Mouse (Mus musculus): ENCODE measurements around the gene Lmf1.
A peak's percentile ranks its signal among the peaks of the same experiment; 100 is the strongest.

Gene Lmf1

DNA sequence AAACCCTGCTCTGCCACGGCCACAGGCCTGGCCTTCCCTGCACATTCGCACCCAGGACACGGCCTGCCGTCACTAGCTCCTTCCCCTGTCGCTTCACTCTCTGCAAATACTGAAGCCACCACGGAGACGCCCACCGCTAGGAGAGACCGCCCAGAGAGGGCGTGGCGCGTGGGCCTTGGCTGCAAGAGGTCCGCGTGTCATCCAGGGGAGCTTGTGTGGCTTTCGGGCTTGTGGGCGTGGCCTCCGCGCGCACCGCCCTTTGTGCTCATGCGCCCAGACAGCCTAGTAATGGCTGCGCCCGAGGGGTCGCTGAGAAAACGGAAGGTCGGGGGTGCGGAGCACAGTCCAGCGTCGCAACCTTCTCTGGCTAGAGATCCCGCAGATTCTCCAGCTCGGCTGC is at the start of gene Lmf1:
Lmf1 (plus strand) TSS at position 166 of the 400 bp plus-strand sequence.
- DNase-seq (ENCODE audit: low spot score): peak; percentile 96

- no peak for DNase-seq (ENCODE audit: low spot score)
Observed at GRCm38 (mm10) chr17:25530357-25531022, 48.4 kb upstream of the Lmf1 start.

DNA sequence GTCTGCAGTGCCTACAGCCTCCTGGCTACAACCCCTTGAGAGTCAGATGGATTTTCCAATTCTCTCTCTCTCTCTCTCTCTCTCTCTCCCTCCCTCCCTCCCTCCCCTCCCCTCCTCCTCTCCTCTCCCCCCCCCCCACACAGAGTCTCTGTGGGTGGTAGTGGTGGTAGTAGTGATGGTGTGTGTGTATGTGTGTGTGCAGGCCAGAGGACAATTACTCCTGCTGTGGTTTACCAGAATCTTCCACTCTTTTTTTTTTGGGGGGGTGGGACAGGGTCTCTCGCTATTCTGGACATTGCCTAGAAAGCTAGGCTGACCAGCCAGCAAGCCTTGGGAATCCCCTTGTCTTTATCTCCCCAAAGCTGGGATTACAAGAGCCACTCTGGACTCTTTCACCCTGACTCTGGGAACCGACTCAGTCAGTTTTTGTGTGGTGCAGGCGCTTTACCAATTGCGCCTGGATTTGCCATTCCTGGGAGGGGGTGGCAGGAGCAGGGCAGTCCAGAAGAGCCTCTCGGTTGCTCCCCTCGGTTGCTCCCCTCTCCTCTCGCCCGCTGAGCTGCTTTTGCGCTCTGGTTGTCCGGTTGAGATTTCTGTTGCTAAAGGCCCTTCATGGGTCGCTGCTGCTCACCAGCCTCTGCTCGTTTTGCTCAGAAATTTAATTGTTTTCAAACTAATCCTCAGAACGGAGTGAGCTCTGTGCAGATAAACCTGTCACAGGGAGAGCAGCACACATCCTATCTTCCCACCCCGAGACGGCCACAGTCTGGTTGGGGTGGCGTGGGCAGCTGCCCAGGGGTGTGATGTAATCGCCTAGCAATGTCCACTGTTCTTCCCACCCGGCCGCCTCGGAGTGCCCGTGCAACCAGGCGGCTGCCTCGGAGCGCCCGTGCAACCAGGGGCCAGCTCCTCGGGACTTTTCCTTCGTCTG is 39.7 kb upstream of the Lmf1 start:
- DNase-seq (ENCODE audit: low spot score): no peak

- DNase-seq (ENCODE audit: low spot score): no peak
Observed at GRCm38 (mm10) chr17:25540731-25541130, 38.2 kb upstream of the Lmf1 start.

DNA sequence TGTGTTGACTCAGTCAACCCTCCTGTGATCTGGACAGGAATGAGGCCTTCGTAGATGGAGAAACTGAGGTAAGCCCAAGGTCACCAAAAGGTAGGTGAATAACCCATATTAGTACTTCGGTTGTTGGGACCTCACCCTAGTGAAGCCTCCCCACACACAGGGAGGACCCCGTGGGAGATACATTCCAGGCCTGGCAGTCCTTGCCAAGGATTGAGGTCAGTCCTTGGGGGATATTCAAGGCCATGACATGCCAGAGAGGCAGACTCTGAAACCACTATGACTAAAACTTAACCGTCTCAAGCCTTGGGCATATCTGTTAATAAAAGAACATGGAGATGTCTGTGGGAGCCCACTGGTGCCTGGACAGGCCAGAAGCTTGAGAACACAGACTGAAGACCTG is 37.1 kb upstream of the Lmf1 start:
- no peak for DNase-seq (ENCODE audit: low spot score)

DNA sequence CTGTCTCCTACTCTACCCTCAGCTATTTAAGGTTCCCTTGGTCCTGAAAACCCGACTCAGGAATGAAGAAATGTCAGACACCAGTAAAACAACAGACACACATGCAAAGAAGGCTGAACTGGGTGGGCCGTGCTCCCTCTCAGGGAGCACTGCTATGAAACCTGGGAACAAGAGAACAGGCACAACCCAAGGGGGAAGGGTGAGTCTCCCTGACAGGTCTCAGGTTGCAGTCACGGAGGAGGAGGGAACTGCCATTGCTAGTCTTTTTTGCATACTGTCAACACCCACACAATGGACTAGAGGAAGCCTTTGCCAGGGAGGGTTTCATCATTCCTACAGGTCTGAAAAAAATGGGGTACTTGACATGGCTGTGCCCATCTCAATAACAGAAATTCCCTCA is 31.9 kb upstream of the Lmf1 start:
- no peak for DNase-seq (ENCODE audit: low spot score)

DNA sequence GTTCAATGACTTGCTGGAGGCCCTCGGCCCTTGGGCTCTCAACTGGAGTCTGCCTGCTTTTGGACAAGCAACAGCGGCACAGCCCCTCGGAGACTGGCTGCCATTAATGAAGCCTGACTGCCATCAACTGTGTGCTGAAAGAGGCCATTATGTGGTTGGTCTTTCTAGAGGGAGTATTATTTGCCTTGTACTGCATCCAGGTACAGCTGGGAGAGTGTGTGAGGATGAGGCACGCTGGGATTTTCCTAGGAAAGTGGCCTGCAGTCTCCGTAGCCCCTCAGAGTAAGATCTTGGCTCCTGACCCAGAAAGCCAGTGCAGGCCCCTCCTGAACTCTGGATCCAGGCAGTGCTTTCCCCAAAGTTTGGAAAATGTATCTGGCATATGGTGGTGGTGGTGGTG is 28.9 kb upstream of the Lmf1 start:
- no peak for DNase-seq (ENCODE audit: low spot score)

- DNase-seq (ENCODE audit: low spot score): no peak
Observed at GRCm38 (mm10) chr17:25551313-25551712, 27.6 kb upstream of the Lmf1 start.

DNA sequence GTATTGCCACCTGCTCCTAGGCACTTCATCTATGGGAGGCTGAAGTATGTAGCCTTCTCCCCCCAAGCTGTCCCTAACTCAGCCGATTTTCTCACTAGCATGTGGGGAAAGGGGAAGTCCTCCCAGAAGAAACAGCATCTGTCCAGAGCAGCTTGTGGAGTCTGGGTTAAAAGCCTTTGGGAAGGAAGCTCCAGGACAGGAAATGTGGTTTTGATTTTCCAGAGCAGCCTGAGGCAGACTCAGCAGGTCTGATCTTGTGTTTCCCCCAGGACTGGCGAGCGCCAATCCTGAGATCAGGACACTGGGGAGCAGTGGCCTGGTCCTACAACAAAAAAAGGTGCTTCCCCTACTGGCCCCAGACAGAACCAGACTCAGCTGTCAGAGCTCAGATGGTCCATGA is 23.7 kb upstream of the Lmf1 start:
- DNase-seq (ENCODE audit: low spot score): peak; percentile 42

- DNase-seq (ENCODE audit: low spot score): no peak
Observed at GRCm38 (mm10) chr17:25555666-25556629, 22.9 kb upstream of the Lmf1 start.

GRCm38 (mm10) chr17:25556630-25557354 is 22.1 kb upstream of the Lmf1 start:
- no peak for DNase-seq (ENCODE audit: low spot score)

GRCm38 (mm10) chr17:25559634-25560033 is 19.3 kb upstream of the Lmf1 start:
- no peak for DNase-seq (ENCODE audit: low spot score)

- DNase-seq (ENCODE audit: low spot score): no peak
Observed at GRCm38 (mm10) chr17:25560554-25561222, 18.2 kb upstream of the Lmf1 start.

- DNase-seq (ENCODE audit: low spot score): no peak
Observed at GRCm38 (mm10) chr17:25561223-25562028, 17.5 kb upstream of the Lmf1 start.

GRCm38 (mm10) chr17:25564481-25564880 is 14.4 kb upstream of the Lmf1 start:
- no peak for DNase-seq (ENCODE audit: low spot score)

DNA sequence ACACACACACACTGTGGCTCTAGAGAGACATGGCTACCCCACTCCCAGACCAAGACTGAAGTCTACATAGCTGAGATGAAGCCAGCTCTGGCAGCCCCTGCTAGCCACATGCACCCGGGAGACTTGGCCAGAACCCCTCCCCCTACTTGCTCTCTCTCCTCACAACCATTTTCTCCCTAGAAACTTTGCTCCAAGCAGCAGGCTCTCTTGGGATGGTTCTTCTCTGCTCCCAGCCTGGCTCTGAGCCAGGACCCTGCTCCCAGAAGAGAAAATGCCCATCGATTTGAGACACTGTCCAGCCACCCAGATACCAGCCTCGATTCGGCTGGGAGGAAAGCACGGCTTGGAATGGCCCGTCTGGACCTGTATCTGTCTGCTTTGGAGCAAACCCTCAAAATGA is 13.6 kb upstream of the Lmf1 start:
- DNase-seq (ENCODE audit: low spot score): no peak

GRCm38 (mm10) chr17:25565860-25566600 is 12.9 kb upstream of the Lmf1 start:
- no peak for DNase-seq (ENCODE audit: low spot score)

DNA sequence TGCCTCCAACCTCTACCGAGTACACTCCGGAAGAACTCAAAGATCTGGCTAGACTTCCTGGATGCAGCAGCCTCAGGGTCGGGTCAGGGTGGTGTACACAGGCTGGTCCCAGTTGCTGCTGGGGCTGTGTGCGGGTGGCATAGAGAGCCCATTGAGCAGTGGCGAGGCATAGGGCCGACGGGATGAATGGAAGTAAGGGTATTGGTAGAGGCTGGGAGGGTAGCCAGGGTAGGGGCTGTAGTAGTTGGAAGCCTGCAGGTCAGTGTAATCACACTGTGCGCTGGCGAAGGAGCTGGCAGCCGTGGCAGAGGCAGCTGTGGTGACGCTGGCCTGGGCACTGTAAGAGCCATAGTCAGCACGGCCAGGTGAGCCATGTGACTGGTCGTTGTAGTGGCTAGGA is 11.6 kb upstream of the Lmf1 start:
- DNase-seq (ENCODE audit: low spot score): no peak

DNA sequence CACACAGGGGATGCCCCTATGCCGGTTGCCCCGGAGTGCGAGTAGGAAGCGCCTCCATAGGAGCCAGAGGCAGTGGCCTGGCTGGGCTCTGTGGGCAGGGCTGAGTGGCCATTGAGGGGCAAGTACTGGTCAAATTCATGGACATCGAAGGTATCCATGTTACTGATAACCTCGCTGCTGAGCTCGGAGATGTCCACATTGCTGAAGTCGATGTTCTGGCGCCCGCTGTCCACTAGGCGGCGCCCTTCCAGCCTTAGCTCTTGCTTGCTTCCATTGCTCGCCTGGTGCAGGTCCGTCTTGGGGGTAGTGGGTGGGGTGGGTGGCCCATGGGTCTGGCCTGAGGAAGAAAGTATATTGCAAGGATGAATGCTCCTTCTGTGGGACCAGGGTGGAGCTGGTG is 11.1 kb upstream of the Lmf1 start:
- peak; percentile 37 for DNase-seq (ENCODE audit: low spot score)
